Mouse (Mus musculus) left cerebral cortex, postnatal 14 days (tissue): ENCODE data around the gene Sub1. TPM values are rescaled to one million over a fixed set of nuclear protein-coding genes. Genes with fewer than 3 reads are reported as not detected.

ENCODE experiments used
- total RNA-seq, 2 experiments: library from RNA; stranded (reverse); gene quantifications; 2 replicates each; pipeline ENCODE4 v1.2.3; 2021

The Sub1 gene
- total RNA-seq, 2 experiments from 2014 or later, result 308 to 316 TPM

Other genes starting within 250 kb of the Sub1 start
- gene Npr3, start 89.7 kb downstream of the Sub1 start, total RNA-seq, result 10 to 100 TPM; 10.8 to 13.4 TPM
- gene Zfr, start 120.8 kb upstream of the Sub1 start, total RNA-seq, result 100 to 1,000 TPM; 347 to 349 TPM
- 10 to 100 TPM; 20.4 to 31.3 TPM for gene Mtmr12, start 208.0 kb upstream of the Sub1 start, total RNA-seq